14 mouse cellular contexts compared by ENCODE assay signal in the genomic region with DNA sequence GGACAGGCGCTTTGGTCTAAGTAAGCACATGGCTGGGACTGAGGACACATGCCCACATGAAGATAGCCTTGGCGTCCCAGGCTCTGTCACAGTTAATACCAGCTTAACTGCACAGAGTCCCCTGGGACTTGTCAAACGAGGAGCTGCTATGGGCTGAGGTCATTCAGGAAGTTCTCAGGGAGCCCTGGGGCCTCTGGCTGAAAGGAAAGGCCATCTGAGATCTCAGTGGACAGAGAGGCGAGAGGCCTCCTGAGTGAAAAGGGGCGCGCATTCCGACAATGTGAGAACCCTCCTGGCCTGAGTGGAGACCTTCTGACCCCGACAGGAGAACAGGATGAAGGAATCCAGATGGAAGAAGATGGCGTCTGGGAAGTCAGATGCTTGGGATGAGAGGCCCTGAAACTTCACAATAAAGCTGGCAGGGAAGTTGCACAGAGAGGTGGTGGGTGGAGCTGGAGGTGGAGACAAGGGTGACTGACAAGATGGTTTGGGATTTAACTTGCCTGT. TPM values are rescaled to one million over a fixed set of nuclear protein-coding genes. Genes with fewer than 3 reads are reported as not detected.
DNase-seq lines count a peak whose midpoint lies in the region; ATAC-seq and TF ChIP-seq lines count a peak whose summit lies in the region.
"Had no signal": no experiment of that assay in that cellular context is flagged by ENCODE, and none has a peak within 500 bp of the region (broad histone marks: within the 10 kb centered on the region; RNA-seq: fewer than 3 reads in every experiment).

No protein-coding gene starts in this region.

- no peak for TF ChIP-seq EP300 in liver, postnatal 0 days (IDR thresholded peaks at IDR 0.05; ENCODE audit: low read depth)

- ATAC-seq in kidney, embryonic 16.5 days (ENCODE audit: low FRiP score, low TSS enrichment) = no peak
- ATAC-seq in embryonic facial prominence, embryonic 14.5 days (ENCODE audit: low read depth) = peak; percentile 41; the same call in 1 of the 2 replicates
- no peak for ATAC-seq in liver, postnatal 0 days
- ATAC-seq: forebrain, embryonic 15.5 days had no signal

- WGBS in kidney, embryonic 16.5 days = 29% methylated on average over 9 of the region's 9 CpGs
- WGBS in embryonic facial prominence, embryonic 14.5 days = 40% methylated on average over 9 of the region's 9 CpGs
- WGBS in liver, postnatal 0 days (ENCODE audit: insufficient replicate concordance) = 56% methylated on average over 9 of the region's 9 CpGs

- H3K9me3 ChIP-seq in kidney, embryonic 16.5 days (ENCODE audit: low read length) = no peaks in the 10 kb centered on the region
- H3K9me3 ChIP-seq in embryonic facial prominence, embryonic 14.5 days (ENCODE audit: control insufficient read depth, low read length) = no peaks in the 10 kb centered on the region
- no peaks in the 10 kb centered on the region for H3K9me3 ChIP-seq in liver, postnatal 0 days (ENCODE audit: low read length)
- H3K9me3 ChIP-seq: forebrain, embryonic 15.5 days; neural tube, embryonic 13.5 days had no signal

- H3K36me3 ChIP-seq in kidney, embryonic 16.5 days (ENCODE audit: insufficient read depth, low read length) = no peaks in the 10 kb centered on the region
- no peaks in the 10 kb centered on the region for H3K36me3 ChIP-seq in embryonic facial prominence, embryonic 14.5 days (ENCODE audit: control insufficient read depth, insufficient read depth, low read length)
- H3K36me3 ChIP-seq in liver, postnatal 0 days (replicated peaks; ENCODE audit: insufficient read depth, low read length) = no peaks in the 10 kb centered on the region
- H3K36me3 ChIP-seq: forebrain, embryonic 15.5 days; neural tube, embryonic 13.5 days had no signal

- H3K4me1 ChIP-seq in kidney, embryonic 16.5 days (ENCODE audit: insufficient read depth, low read length) = peaks cover 8% of the 10 kb centered on the region
- H3K4me1 ChIP-seq in embryonic facial prominence, embryonic 14.5 days (ENCODE audit: control insufficient read depth, insufficient read depth, low read length) = no peaks in the 10 kb centered on the region
- H3K4me1 ChIP-seq in liver, postnatal 0 days (ENCODE audit: insufficient read depth) = no peaks in the 10 kb centered on the region; the same call in none of the 2 replicates
- H3K4me1 ChIP-seq: forebrain, embryonic 15.5 days; neural tube, embryonic 13.5 days had no signal

- H3K4me3 ChIP-seq in kidney, embryonic 16.5 days (ENCODE audit: low read length) = no peak overlapping the region
- no peak overlapping the region for H3K4me3 ChIP-seq in embryonic facial prominence, embryonic 14.5 days (ENCODE audit: low read depth, low read length)
- no peak overlapping the region for H3K4me3 ChIP-seq in liver, postnatal 0 days (ENCODE audit: low read depth, low read length)
- H3K4me3 ChIP-seq: forebrain, embryonic 15.5 days; neural tube, embryonic 13.5 days had no signal

- peak overlapping the region; percentile 4; the same call in 1 of the 2 replicates for H3K27ac ChIP-seq in kidney, embryonic 16.5 days (ENCODE audit: low read length)
- H3K27ac ChIP-seq in embryonic facial prominence, embryonic 14.5 days (replicated peaks; ENCODE audit: low read depth, low read length) = no peak overlapping the region
- peak overlapping the region; percentile 48; the same call in 1 of the 2 replicates for H3K27ac ChIP-seq in liver, postnatal 0 days (ENCODE audit: low read depth)
- H3K27ac ChIP-seq: forebrain, embryonic 15.5 days; macrophage; neural tube, embryonic 13.5 days had no signal

- no peak for DNase-seq in kidney, postnatal 10 days
- peak; percentile 37 for DNase-seq in R1 (ENCODE audit: low read depth, low spot score)
- DNase-seq in embryonic facial prominence, embryonic 14.5 days (ENCODE audit: low spot score) = peak; percentile 33
- no peak for DNase-seq in liver, postnatal 0 days
- DNase-seq in urinary bladder, adult 18-20 months (ENCODE audit: low spot score in 2 of 2) = no peak
- DNase-seq in adrenal gland, postnatal 36 days = no peak
- no peak for DNase-seq in right cerebral cortex, postnatal 4 days
- DNase-seq: kidney, adult 8-10 months; thymus, adult 2 months had no signal

- H3K4me2 ChIP-seq in kidney, embryonic 16.5 days (replicated peaks; ENCODE audit: low read depth, low read length) = no peak overlapping the region
- no peak overlapping the region for H3K4me2 ChIP-seq in embryonic facial prominence, embryonic 14.5 days (ENCODE audit: low read depth, low read length)
- no peak overlapping the region for H3K4me2 ChIP-seq in liver, postnatal 0 days (ENCODE audit: low read depth, low read length)
- H3K4me2 ChIP-seq: forebrain, embryonic 15.5 days; neural tube, embryonic 13.5 days had no signal

- no peak for TF ChIP-seq CTCF in liver, postnatal 0 days (IDR thresholded peaks at IDR 0.05; ENCODE audit: low read depth)

- no peaks in the 10 kb centered on the region for H3K27me3 ChIP-seq in kidney, embryonic 16.5 days (ENCODE audit: insufficient read depth, low read length)
- H3K27me3 ChIP-seq in embryonic facial prominence, embryonic 14.5 days (replicated peaks; ENCODE audit: control insufficient read depth, insufficient read depth, low read length) = no peaks in the 10 kb centered on the region
- H3K27me3 ChIP-seq in liver, postnatal 0 days (ENCODE audit: insufficient read depth, low read length) = no peaks in the 10 kb centered on the region
- H3K27me3 ChIP-seq: forebrain, embryonic 15.5 days; neural tube, embryonic 13.5 days had no signal

- H3K9ac ChIP-seq in kidney, embryonic 16.5 days (replicated peaks; ENCODE audit: low read length) = no peak overlapping the region
- no peak overlapping the region for H3K9ac ChIP-seq in embryonic facial prominence, embryonic 14.5 days (ENCODE audit: low read depth, low read length)
- no peak overlapping the region for H3K9ac ChIP-seq in liver, postnatal 0 days (replicated peaks)
- H3K9ac ChIP-seq: forebrain, embryonic 15.5 days; neural tube, embryonic 13.5 days had no signal

RNA-seq across cellular contexts. Expression of gene Slc38a4, which starts 22.2 kb away (rescaled TPM):
- polyA plus RNA-seq in kidney, embryonic 16.5 days (2015; fragmentation: Nextera tagmentation; extraction: Ambion mirVana) = 74.2 and 77.9 TPM in 2 replicates
- 89.0 and 93.5 TPM in 2 replicates for polyA plus RNA-seq in embryonic facial prominence, embryonic 14.5 days (2014; fragmentation: Nextera tagmentation; extraction: Ambion mirVana)
- polyA plus RNA-seq in liver, postnatal 0 days (2015; fragmentation: Nextera tagmentation; extraction: Ambion mirVana) = 295 and 302 TPM in 2 replicates
- total RNA-seq in adrenal gland, postnatal 36 days (2021) = 1 to 10 TPM; 3.4 to 6.0 TPM
- total RNA-seq: common myeloid progenitor, adult 5-6 weeks had no signal
- polyA plus RNA-seq: macrophage had no signal

Comparison
In these comparisons a context has a peak if more than half of its experiments do, and no peak if none do; other contexts are left out.
1. DNase-seq: peak in R1 (single experiment) and embryonic facial prominence, embryonic 14.5 days (single experiment); none in kidney, postnatal 10 days (single experiment), liver, postnatal 0 days (single experiment), urinary bladder, adult 18-20 months (0 of 2), adrenal gland, postnatal 36 days (0 of 2) and right cerebral cortex, postnatal 4 days (single experiment).